Mouse (Mus musculus) hindbrain, postnatal 0 days (tissue): ENCODE measurements around the gene Natd1. TPM values are rescaled to one million over a fixed set of nuclear protein-coding genes. Genes with fewer than 3 reads are reported as not detected.

Experiments
- ATAC-seq: fragments of 200-750 bp; cut with Nextera tagmentation; 2 replicates; pipeline ENCODE4 v1.8.0; 2017; ENCODE audit warnings: mild to moderate bottlenecking, moderate TSS enrichment, moderate library complexity
- DNase-seq: peaks from one replicate; pipeline ENCODE4 v3.0.0-alpha.2; 2015; ENCODE audit warnings: low spot score
- H3K27ac ChIP-seq: fragments of 300-500 bp; sonication (generic); 2 replicates; pipeline ENCODE4 v1.5.1; 2014; ENCODE audit warnings: mild to moderate bottlenecking
- H3K27me3 ChIP-seq: fragments of 300-500 bp; sonication (generic); 2 replicates; pipeline ENCODE4 v1.6.1; 2014; ENCODE audit warnings: low read length, mixed read lengths; ENCODE audit not compliant: insufficient read depth
- H3K36me3 ChIP-seq: fragments of 300-500 bp; sonication (generic); 2 replicates; pipeline ENCODE4 v1.6.1; 2014; ENCODE audit warnings: low read length, mixed read lengths; ENCODE audit not compliant: insufficient read depth
- H3K4me1 ChIP-seq: fragments of 300-500 bp; sonication (generic); 2 replicates; pipeline ENCODE4 v1.6.1; 2014; ENCODE audit warnings: antibody characterized with exemption, low read length, mixed read lengths; ENCODE audit not compliant: insufficient read depth
- H3K4me2 ChIP-seq: fragments of 300-500 bp; sonication (generic); 2 replicates; pipeline ENCODE4 v1.6.1; 2014; ENCODE audit warnings: low read depth, mild to moderate bottlenecking, low read length, moderate library complexity, mixed read lengths
- H3K4me3 ChIP-seq: fragments of 300-500 bp; sonication (generic); 2 replicates; pipeline ENCODE4 v1.5.1; 2014; ENCODE audit warnings: low read length
- H3K9ac ChIP-seq: fragments of 300-500 bp; sonication (generic); replicated peaks from 2 replicates; pipeline ENCODE4 v1.6.1; 2014; ENCODE audit warnings: mild to moderate bottlenecking, low read length, moderate library complexity, mixed read lengths
- H3K9me3 ChIP-seq: fragments of 300-500 bp; sonication (generic); 2 replicates; pipeline ENCODE4 v1.6.1; 2016; ENCODE audit warnings: low read length, mixed read lengths
- CTCF ChIP-seq: IDR thresholded peaks from 2 replicates; pipeline ENCODE4 v1.5.1; 2016; ENCODE audit warnings: antibody characterized with exemption, control low read depth, low read depth
- WGBS: fragments of 180-500 bp; shearing (Covaris S2); extraction: QIAGEN DNeasy Blood & Tissue Kit; methylation state at CpG from one replicate; pipeline ENCODE4 v1.1.7; 2014; 5-methylcytosine and 5-hydroxymethylcytosine counted together
- polyA plus RNA-seq: library from polyadenylated mRNA; unstranded; fragments of >200 nt; fragmentation: Nextera tagmentation; extraction: Ambion mirVana; gene quantifications from 2 replicates; pipeline ENCODE4 v1.2.1, GENCODE M21; 2015
- total RNA-seq: library from RNA; depleted of rRNA; stranded (reverse); fragments of >200 nt; gene quantifications from 2 replicates; pipeline ENCODE4 v1.2.3, GENCODE M21; 2014

Natd1 gene
- total and polyA plus RNA-seq, 2 experiments from 2014 or later, result 16.0 to 38.7 TPM

GRCm38 (mm10) chr11:60940501-60940900 is 26.0 kb upstream of the Natd1 start:
- DNase-seq, result no peak
- TF ChIP-seq CTCF, result no peak
- no peak for ATAC-seq
- H3K27me3 ChIP-seq, result no peaks in the 10 kb centered on the region
- no peak overlapping the region for H3K4me2 ChIP-seq
- no peak overlapping the region for H3K9ac ChIP-seq
- H3K27ac ChIP-seq, result no peak overlapping the region
- no peaks in the 10 kb centered on the region for H3K9me3 ChIP-seq
- H3K36me3 ChIP-seq, result peaks cover 18% of the 10 kb centered on the region
- no peak overlapping the region for H3K4me3 ChIP-seq
- 73% methylated on average over 5 of the region's 5 CpGs for WGBS
- H3K4me1 ChIP-seq, result peaks cover 2% of the 10 kb centered on the region; the same call in 1 of the 2 replicates

DNA sequence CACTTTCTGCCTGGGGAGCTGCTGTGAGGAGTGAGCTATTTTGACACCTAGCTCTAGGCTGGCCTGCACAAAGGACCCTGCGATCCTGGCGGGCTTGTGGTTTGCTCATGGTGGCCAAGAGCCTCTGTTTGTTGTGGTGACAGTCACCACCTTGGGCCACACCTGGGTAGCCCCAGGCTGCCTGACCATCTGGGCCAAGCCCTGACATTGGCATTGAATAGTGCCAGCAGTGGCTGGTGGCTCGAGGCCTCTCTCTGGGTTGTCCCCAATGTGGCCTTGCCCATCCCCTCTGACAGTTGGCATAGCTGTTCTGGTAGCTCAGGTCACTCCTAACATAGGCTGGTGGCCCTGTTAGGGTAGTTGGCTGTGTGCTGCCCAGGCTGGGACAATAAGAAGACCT is 24.9 kb upstream of the Natd1 start:
- 85% methylated on average over 3 of the region's 3 CpGs for WGBS
- H3K27me3 ChIP-seq, result no peaks in the 10 kb centered on the region
- no peak for DNase-seq

GRCm38 (mm10) chr11:60937611-60938010 is 23.1 kb upstream of the Natd1 start:
- Histone ChIP-seq H3K36me3 (peaks cover 7% of the 10 kb centered on the region; the same call in 1 of the 2 replicates), H3K4me3 (no peak overlapping the region), H3K4me1 (peaks cover 7% of the 10 kb centered on the region; the same call in 1 of the 2 replicates), H3K9ac (no peak overlapping the region), H3K27ac (no peak overlapping the region), H3K27me3 (no peaks in the 10 kb centered on the region), H3K4me2 (no peak overlapping the region), H3K9me3 (no peaks in the 10 kb centered on the region)
- ATAC-seq, result no peak
- DNase-seq, result no peak
- TF ChIP-seq CTCF, result no peak
- 88% methylated on average over 3 of the region's 3 CpGs for WGBS

More for the DNA sequence above, 24.9 kb upstream of the Natd1 start:
- TF ChIP-seq CTCF, result no peak
- peaks cover 18% of the 10 kb centered on the region for H3K36me3 ChIP-seq
- H3K9me3 ChIP-seq, result no peaks in the 10 kb centered on the region
- no peak overlapping the region for H3K4me3 ChIP-seq
- H3K4me1 ChIP-seq, result peaks cover 2% of the 10 kb centered on the region; the same call in 1 of the 2 replicates
- H3K9ac ChIP-seq, result no peak overlapping the region
- no peak overlapping the region for H3K4me2 ChIP-seq
- no peak for ATAC-seq
- no peak overlapping the region for H3K27ac ChIP-seq

DNA sequence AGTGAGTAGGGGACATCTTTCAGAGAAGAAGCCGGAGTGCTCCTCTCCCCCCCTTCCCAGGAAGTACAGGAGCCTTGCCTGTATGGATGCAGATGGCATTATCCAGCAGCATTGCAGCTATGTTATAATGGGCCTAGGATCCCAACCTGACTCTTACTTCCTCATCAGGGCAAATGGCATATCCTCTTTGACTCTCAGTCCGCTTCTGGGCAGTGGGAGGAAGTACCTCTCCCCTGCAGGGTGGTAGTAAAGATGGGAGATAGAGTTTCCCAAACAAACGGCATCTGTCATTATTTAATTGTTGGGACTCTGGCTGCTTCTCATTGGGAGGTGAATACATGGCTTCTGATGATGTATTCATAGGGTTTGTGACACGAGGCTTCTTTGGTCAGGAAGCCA is 21.4 kb upstream of the Natd1 start:
- H3K36me3 ChIP-seq, result no peaks in the 10 kb centered on the region
- no peak for TF ChIP-seq CTCF
- H3K9ac ChIP-seq, result 0 out of 2 replicates have a peak overlapping the region, but pooled peaks have one; percentile 17
- no peak overlapping the region for H3K27ac ChIP-seq
- no peak for ATAC-seq
- DNase-seq, result no peak
- H3K4me3 ChIP-seq, result no peak overlapping the region
- no peak overlapping the region for H3K4me2 ChIP-seq
- no peaks in the 10 kb centered on the region for H3K9me3 ChIP-seq
- 89% methylated on average over 4 of the region's 4 CpGs for WGBS
- H3K27me3 ChIP-seq, result no peaks in the 10 kb centered on the region
- peaks cover 8% of the 10 kb centered on the region; the same call in 1 of the 2 replicates for H3K4me1 ChIP-seq

GRCm38 (mm10) chr11:60935326-60935974 is 20.9 kb upstream of the Natd1 start:
- Histone ChIP-seq H3K27ac (no peak overlapping the region), H3K27me3 (no peaks in the 10 kb centered on the region), H3K36me3 (no peaks in the 10 kb centered on the region), H3K9ac (0 out of 2 replicates have a peak overlapping the region, but pooled peaks have one; percentile 17), H3K4me2 (no peak overlapping the region), H3K4me3 (no peak overlapping the region), H3K4me1 (peaks cover 8% of the 10 kb centered on the region; the same call in 1 of the 2 replicates), H3K9me3 (no peaks in the 10 kb centered on the region)
- TF ChIP-seq CTCF, result no peak
- ATAC-seq (no peak), DNase-seq (no peak)
- WGBS, result 82% methylated on average over 7 of the region's 7 CpGs

GRCm38 (mm10) chr11:60934795-60935194 is 20.2 kb upstream of the Natd1 start:
- no peak for ATAC-seq
- DNase-seq, result no peak
- H3K27me3 ChIP-seq, result no peaks in the 10 kb centered on the region
- WGBS, result 91% methylated on average over 2 of the region's 2 CpGs
- H3K9ac ChIP-seq, result no peak overlapping the region
- H3K4me3 ChIP-seq, result no peak overlapping the region
- no peak overlapping the region for H3K27ac ChIP-seq
- no peak for TF ChIP-seq CTCF
- H3K4me2 ChIP-seq, result no peak overlapping the region
- no peaks in the 10 kb centered on the region for H3K9me3 ChIP-seq
- no peaks in the 10 kb centered on the region for H3K36me3 ChIP-seq
- peaks cover 8% of the 10 kb centered on the region; the same call in 1 of the 2 replicates for H3K4me1 ChIP-seq
